In genomic region chr8:84147324-84147766, GRCm38 (mm10) we compare ENCODE assay signal across 9 mouse cellular contexts. TPM values are rescaled to one million over a fixed set of nuclear protein-coding genes. Genes with fewer than 3 reads are reported as not detected.
DNase-seq lines count a peak whose midpoint lies in the region; ATAC-seq and TF ChIP-seq lines count a peak whose summit lies in the region.
"Had no signal": no experiment of that assay in that cellular context is flagged by ENCODE, and none has a peak within 500 bp of the region (broad histone marks: within the 10 kb centered on the region; RNA-seq: fewer than 3 reads in every experiment).

No protein-coding gene starts in this region.

- H3K9me3 ChIP-seq in heart, embryonic 10.5 days, result no peaks in the 10 kb centered on the region
- H3K9me3 ChIP-seq in hindbrain, embryonic 11.5 days (ENCODE audit: control insufficient read depth, low read length), result no peaks in the 10 kb centered on the region
- H3K9me3 ChIP-seq in midbrain, embryonic 16.5 days (replicated peaks; ENCODE audit: control insufficient read depth, low read length, poor library complexity, severe bottlenecking), result no peaks in the 10 kb centered on the region

- TF ChIP-seq POLR2A in liver, adult 2 months (IDR thresholded peaks at IDR 0.05; ENCODE audit: extremely low read depth, insufficient read depth, low read length), result no peak

- WGBS in heart, embryonic 10.5 days, result 8% methylated on average over 14 of the region's 14 CpGs
- 13% methylated on average over 14 of the region's 14 CpGs for WGBS in hindbrain, embryonic 11.5 days
- WGBS in liver, adult 2 months, result 4% methylated on average over 14 of the region's 14 CpGs
- 6% methylated on average over 14 of the region's 14 CpGs for WGBS in midbrain, embryonic 16.5 days

- peak overlapping the region; percentile 90 for H3K27ac ChIP-seq in heart, embryonic 10.5 days
- no peak overlapping the region for H3K27ac ChIP-seq in hindbrain, embryonic 11.5 days (ENCODE audit: low read depth, low read length)
- no peak overlapping the region for H3K27ac ChIP-seq in liver, adult 2 months (replicated peaks; ENCODE audit: insufficient read depth, low read depth, low read length)
- H3K27ac ChIP-seq in midbrain, embryonic 16.5 days (ENCODE audit: low read length), result no peak overlapping the region; the same call in 1 of the 2 replicates

- peak overlapping the region; percentile 94 for H3K4me2 ChIP-seq in hindbrain, embryonic 11.5 days (replicated peaks; ENCODE audit: low read depth, low read length)
- peak overlapping the region; percentile 81 for H3K4me2 ChIP-seq in midbrain, embryonic 16.5 days (ENCODE audit: low read length)

- ATAC-seq in activated CD4-positive, CD25-positive, alpha-beta regulatory T cell, adult 4 months, result peak; percentile 21
- ATAC-seq in hindbrain, embryonic 11.5 days (ENCODE audit: low FRiP score), result peak; percentile 79
- ATAC-seq in midbrain, embryonic 16.5 days, result peak; percentile 77

- DNase-seq in heart, embryonic 10.5 days (ENCODE audit: low spot score), result no peak
- no peak for DNase-seq in heart, postnatal 4 days
- DNase-seq in hindbrain, embryonic 11.5 days (ENCODE audit: low spot score), result peak; percentile 28
- peak; percentile 21 for DNase-seq in liver, adult 2 months (ENCODE audit: extremely low read depth, low read depth, low spot score)
- no peak for DNase-seq in T-cell, adult 2 months (ENCODE audit: low spot score)
- no peak for DNase-seq in B cell, adult 2 months

- peak overlapping the region; percentile 81 for H3K4me3 ChIP-seq in heart, embryonic 10.5 days
- peak overlapping the region; percentile 54 for H3K4me3 ChIP-seq in hindbrain, embryonic 11.5 days (ENCODE audit: low read depth, low read length)
- peak overlapping the region; percentile 71 for H3K4me3 ChIP-seq in liver, adult 2 months (ENCODE audit: insufficient read depth, low read depth, low read length)
- peak overlapping the region; percentile 57 for H3K4me3 ChIP-seq in midbrain, embryonic 16.5 days (ENCODE audit: low read depth, low read length)

- no peaks in the 10 kb centered on the region for H3K79me2 ChIP-seq in liver, adult 2 months (ENCODE audit: control insufficient read depth, insufficient read depth, low read length)

- no peaks in the 10 kb centered on the region for H3K27me3 ChIP-seq in heart, embryonic 10.5 days (ENCODE audit: insufficient read depth, poor library complexity, severe bottlenecking)
- H3K27me3 ChIP-seq in hindbrain, embryonic 11.5 days (ENCODE audit: control insufficient read depth, insufficient read depth, low read length), result no peaks in the 10 kb centered on the region
- no peaks in the 10 kb centered on the region for H3K27me3 ChIP-seq in liver, adult 2 months (ENCODE audit: control insufficient read depth, insufficient read depth, low read length)
- H3K27me3 ChIP-seq in midbrain, embryonic 16.5 days (ENCODE audit: control insufficient read depth, insufficient read depth, low read depth, low read length), result no peaks in the 10 kb centered on the region

- TF ChIP-seq CTCF in liver, adult 2 months (IDR thresholded peaks at IDR 0.05; ENCODE audit: low read depth, low read length), result no peak

- H3K9ac ChIP-seq in hindbrain, embryonic 11.5 days (ENCODE audit: low read depth, low read length), result peak overlapping the region; percentile 68
- H3K9ac ChIP-seq in liver, adult 2 months (ENCODE audit: low read depth, low read length), result peak overlapping the region; percentile 77
- H3K9ac ChIP-seq in midbrain, embryonic 16.5 days (ENCODE audit: low read depth, low read length), result peak overlapping the region; percentile 72

- H3K4me1 ChIP-seq in heart, embryonic 10.5 days, result peaks cover 18% of the 10 kb centered on the region
- H3K4me1 ChIP-seq in hindbrain, embryonic 11.5 days (replicated peaks; ENCODE audit: control insufficient read depth, insufficient read depth, low read length), result no peaks in the 10 kb centered on the region
- peaks cover 7% of the 10 kb centered on the region for H3K4me1 ChIP-seq in liver, adult 2 months (ENCODE audit: control insufficient read depth, insufficient read depth, low read length)
- H3K4me1 ChIP-seq in midbrain, embryonic 16.5 days (ENCODE audit: control insufficient read depth, insufficient read depth, low read length), result peaks cover 19% of the 10 kb centered on the region

- peaks cover 27% of the 10 kb centered on the region for H3K36me3 ChIP-seq in heart, embryonic 10.5 days
- 0 out of 2 replicates have a peak, but pooled peaks cover 4% of the 10 kb centered on the region for H3K36me3 ChIP-seq in hindbrain, embryonic 11.5 days (ENCODE audit: control insufficient read depth, insufficient read depth, low read length)
- peaks cover 4% of the 10 kb centered on the region; the same call in 1 of the 2 replicates for H3K36me3 ChIP-seq in liver, adult 2 months (ENCODE audit: control insufficient read depth, insufficient read depth, low read length)
- H3K36me3 ChIP-seq in midbrain, embryonic 16.5 days (ENCODE audit: control insufficient read depth, insufficient read depth, low read length), result peaks cover 14% of the 10 kb centered on the region

RNA-seq across cellular contexts. Expression of gene Cc2d1a, which starts 0.4 kb away (rescaled TPM):
- polyA plus RNA-seq in heart, embryonic 10.5 days (2016; fragmentation: Nextera tagmentation; extraction: Ambion mirVana), result 19.5 and 19.7 TPM in 2 replicates
- total RNA-seq in heart, postnatal 4 days (2021), result 10 to 100 TPM; 12.6 to 15.6 TPM
- 10 to 100 TPM; 14.9 to 16.0 TPM for polyA plus RNA-seq in activated CD4-positive, CD25-positive, alpha-beta regulatory T cell, adult 4 months (2017; shearing (Covaris generic))
- polyA plus RNA-seq in hindbrain, embryonic 11.5 days (2014; fragmentation: Nextera tagmentation; extraction: Ambion mirVana), result 8.5 and 8.8 TPM in 2 replicates
- total RNA-seq in liver, adult 2 months (2014; rRNA removed), result 4.0 and 5.6 TPM in 2 replicates
- polyA plus RNA-seq in liver, adult 2 months (2012; rRNA removed), result 10.4 and 10.6 TPM in 2 replicates
- 55.7 and 64.8 TPM in 2 replicates for polyA plus RNA-seq in midbrain, embryonic 16.5 days (2015; fragmentation: Nextera tagmentation; extraction: Ambion mirVana)

RNA-seq across cellular contexts. Expression of gene 4930432K21Rik, which starts 0.5 kb away (rescaled TPM):
- polyA plus RNA-seq in heart, embryonic 10.5 days (2016; fragmentation: Nextera tagmentation; extraction: Ambion mirVana), result 0.79 and 1.5 TPM in 2 replicates
- total RNA-seq in heart, postnatal 4 days (2021), result under 1 TPM; 0.38 to 0.60 TPM
- 1 to 10 TPM in 1 of 2 experiments, under 1 TPM in 1; 0.40 to 1.2 TPM for polyA plus RNA-seq in activated CD4-positive, CD25-positive, alpha-beta regulatory T cell, adult 4 months (2017; shearing (Covaris generic))
- polyA plus RNA-seq in hindbrain, embryonic 11.5 days (2014; fragmentation: Nextera tagmentation; extraction: Ambion mirVana), result 0.57 and 0.88 TPM in 2 replicates
- total RNA-seq in liver, adult 2 months (2014; rRNA removed), result not detected in 2 replicates
- polyA plus RNA-seq in liver, adult 2 months (2012; rRNA removed), result 0.07 and 0.11 TPM in 2 replicates
- polyA plus RNA-seq in midbrain, embryonic 16.5 days (2015; fragmentation: Nextera tagmentation; extraction: Ambion mirVana), result 2.1 and 2.5 TPM in 2 replicates

RNA-seq across cellular contexts. Expression of gene Podnl1, which starts 21.6 kb away (rescaled TPM):
- 0.05 and 0.10 TPM in 2 replicates for polyA plus RNA-seq in heart, embryonic 10.5 days (2016; fragmentation: Nextera tagmentation; extraction: Ambion mirVana)
- not detected for total RNA-seq in heart, postnatal 4 days (2021)
- 1 to 10 TPM; 8.2 to 9.0 TPM for polyA plus RNA-seq in activated CD4-positive, CD25-positive, alpha-beta regulatory T cell, adult 4 months (2017; shearing (Covaris generic))
- 0.17 and 0.23 TPM in 2 replicates for polyA plus RNA-seq in hindbrain, embryonic 11.5 days (2014; fragmentation: Nextera tagmentation; extraction: Ambion mirVana)
- 0.13 TPM in 1 of 2 replicates, not detected in the other for total RNA-seq in liver, adult 2 months (2014; rRNA removed)
- polyA plus RNA-seq in liver, adult 2 months (2012; rRNA removed), result 0.51 and 0.86 TPM in 2 replicates
- 0.53 and 0.70 TPM in 2 replicates for polyA plus RNA-seq in midbrain, embryonic 16.5 days (2015; fragmentation: Nextera tagmentation; extraction: Ambion mirVana)
- total RNA-seq: left cerebral cortex, postnatal 25 days had no signal

RNA-seq across cellular contexts. Expression of gene Nanos3, which starts 37.7 kb away (rescaled TPM):
- polyA plus RNA-seq in heart, embryonic 10.5 days (2016; fragmentation: Nextera tagmentation; extraction: Ambion mirVana), result 1.2 and 2.3 TPM in 2 replicates
- total RNA-seq in heart, postnatal 4 days (2021), result 1 to 10 TPM; 3.6 to 4.3 TPM
- polyA plus RNA-seq in activated CD4-positive, CD25-positive, alpha-beta regulatory T cell, adult 4 months (2017; shearing (Covaris generic)), result 1 to 10 TPM in 1 of 2 experiments, not detected in 1; 1.1 TPM
- polyA plus RNA-seq in hindbrain, embryonic 11.5 days (2014; fragmentation: Nextera tagmentation; extraction: Ambion mirVana), result 4.5 and 5.6 TPM in 2 replicates
- not detected in 2 replicates for total RNA-seq in liver, adult 2 months (2014; rRNA removed)
- polyA plus RNA-seq in liver, adult 2 months (2012; rRNA removed), result not detected in 2 replicates
- 6.6 and 7.1 TPM in 2 replicates for polyA plus RNA-seq in midbrain, embryonic 16.5 days (2015; fragmentation: Nextera tagmentation; extraction: Ambion mirVana)

RNA-seq across cellular contexts. Expression of gene Dcaf15, which starts 42.8 kb away (rescaled TPM):
- polyA plus RNA-seq in heart, embryonic 10.5 days (2016; fragmentation: Nextera tagmentation; extraction: Ambion mirVana), result 10.4 and 14.2 TPM in 2 replicates
- total RNA-seq in heart, postnatal 4 days (2021), result 10 to 100 TPM; 19.7 to 20.5 TPM
- 10 to 100 TPM; 13.9 to 15.9 TPM for polyA plus RNA-seq in activated CD4-positive, CD25-positive, alpha-beta regulatory T cell, adult 4 months (2017; shearing (Covaris generic))
- 12.5 and 12.8 TPM in 2 replicates for polyA plus RNA-seq in hindbrain, embryonic 11.5 days (2014; fragmentation: Nextera tagmentation; extraction: Ambion mirVana)
- 1.4 and 2.2 TPM in 2 replicates for total RNA-seq in liver, adult 2 months (2014; rRNA removed)
- 9.2 and 9.9 TPM in 2 replicates for polyA plus RNA-seq in liver, adult 2 months (2012; rRNA removed)
- 20.6 and 24.7 TPM in 2 replicates for polyA plus RNA-seq in midbrain, embryonic 16.5 days (2015; fragmentation: Nextera tagmentation; extraction: Ambion mirVana)

Comparison
In these comparisons a context has a peak if more than half of its experiments do, and no peak if none do; other contexts are left out.
1. DNase-seq: peak in hindbrain, embryonic 11.5 days (single experiment) and liver, adult 2 months (single experiment); none in heart, embryonic 10.5 days (single experiment), heart, postnatal 4 days (single experiment), T-cell, adult 2 months (single experiment) and B cell, adult 2 months (0 of 2).
2. ATAC-seq: peak in every context shown above with its lines; median percentile 79 in hindbrain, embryonic 11.5 days; 77 in midbrain, embryonic 16.5 days; 21 in activated CD4-positive, CD25-positive, alpha-beta regulatory T cell, adult 4 months.
3. Peak in every context shown above with its lines, with median percentiles within 50 percentile points of each other: H3K4me3 ChIP-seq and H3K9ac ChIP-seq.